Mouse (Mus musculus) intestine, postnatal 0 days (tissue): Measurements from ENCODE around the gene Rbm8a. TPM values are rescaled to one million over a fixed set of nuclear protein-coding genes. Genes with fewer than 3 reads are reported as not detected.

Experiments used
- ATAC-seq: fragments of 200-750 bp; cut with Nextera tagmentation; 2 replicates; pipeline ENCODE4 v1.8.0; 2017; ENCODE audit warnings: mild to moderate bottlenecking, moderate TSS enrichment, moderate library complexity
- H3K27ac ChIP-seq: fragments of 300-500 bp; sonication (generic); 2 replicates; pipeline ENCODE4 v1.5.1; 2014; ENCODE audit warnings: mild to moderate bottlenecking, low read depth, low read length, moderate library complexity
- H3K27me3 ChIP-seq: fragments of 300-500 bp; sonication (generic); replicated peaks from 2 replicates; pipeline ENCODE4 v1.6.1; 2014; ENCODE audit warnings: low read length, mixed read lengths; ENCODE audit not compliant: control insufficient read depth, insufficient read depth
- H3K36me3 ChIP-seq: fragments of 300-500 bp; sonication (generic); 2 replicates; pipeline ENCODE4 v1.6.1; 2014; ENCODE audit warnings: mild to moderate bottlenecking, moderate library complexity; ENCODE audit not compliant: control insufficient read depth, insufficient read depth
- H3K4me1 ChIP-seq: fragments of 300-500 bp; sonication (generic); replicated peaks from 2 replicates; pipeline ENCODE4 v1.6.1; 2014; ENCODE audit warnings: antibody characterized with exemption, low read length, mixed read lengths; ENCODE audit not compliant: control insufficient read depth, insufficient read depth
- H3K4me2 ChIP-seq: fragments of 300-500 bp; sonication (generic); replicated peaks from 2 replicates; pipeline ENCODE4 v1.6.1; 2014; ENCODE audit warnings: low read depth, mild to moderate bottlenecking, moderate library complexity
- H3K4me3 ChIP-seq: fragments of 300-500 bp; sonication (generic); 2 replicates; pipeline ENCODE4 v1.5.1; 2014; ENCODE audit warnings: low read depth, low read length
- H3K9ac ChIP-seq: fragments of 300-500 bp; sonication (generic); 2 replicates; pipeline ENCODE4 v1.6.1; 2014; ENCODE audit warnings: mild to moderate bottlenecking, low read depth, low read length
- H3K9me3 ChIP-seq: fragments of 300-500 bp; sonication (generic); 2 replicates; pipeline ENCODE4 v1.6.1; 2016; ENCODE audit warnings: mixed run types; ENCODE audit not compliant: control insufficient read depth
- CTCF ChIP-seq: sonication (generic); IDR thresholded peaks from 2 replicates; pipeline ENCODE4 v1.5.1; 2016; ENCODE audit warnings: low read depth, mild to moderate bottlenecking, control low read depth, antibody characterized with exemption, moderate library complexity
- WGBS: fragments of 180-500 bp; shearing (Covaris S2); extraction: QIAGEN DNeasy Blood & Tissue Kit; methylation state at CpG from one replicate; pipeline ENCODE4 v1.1.7; 2014; 5-methylcytosine and 5-hydroxymethylcytosine counted together
- polyA plus RNA-seq: library from polyadenylated mRNA; unstranded; fragments of >200 nt; fragmentation: Nextera tagmentation; extraction: Ambion mirVana; gene quantifications from 2 replicates; pipeline ENCODE4 v1.2.1, GENCODE M21; 2015

Gene Rbm8a
- polyA plus RNA-seq, 1 experiment from 2014 or later = 73.8 TPM

DNA sequence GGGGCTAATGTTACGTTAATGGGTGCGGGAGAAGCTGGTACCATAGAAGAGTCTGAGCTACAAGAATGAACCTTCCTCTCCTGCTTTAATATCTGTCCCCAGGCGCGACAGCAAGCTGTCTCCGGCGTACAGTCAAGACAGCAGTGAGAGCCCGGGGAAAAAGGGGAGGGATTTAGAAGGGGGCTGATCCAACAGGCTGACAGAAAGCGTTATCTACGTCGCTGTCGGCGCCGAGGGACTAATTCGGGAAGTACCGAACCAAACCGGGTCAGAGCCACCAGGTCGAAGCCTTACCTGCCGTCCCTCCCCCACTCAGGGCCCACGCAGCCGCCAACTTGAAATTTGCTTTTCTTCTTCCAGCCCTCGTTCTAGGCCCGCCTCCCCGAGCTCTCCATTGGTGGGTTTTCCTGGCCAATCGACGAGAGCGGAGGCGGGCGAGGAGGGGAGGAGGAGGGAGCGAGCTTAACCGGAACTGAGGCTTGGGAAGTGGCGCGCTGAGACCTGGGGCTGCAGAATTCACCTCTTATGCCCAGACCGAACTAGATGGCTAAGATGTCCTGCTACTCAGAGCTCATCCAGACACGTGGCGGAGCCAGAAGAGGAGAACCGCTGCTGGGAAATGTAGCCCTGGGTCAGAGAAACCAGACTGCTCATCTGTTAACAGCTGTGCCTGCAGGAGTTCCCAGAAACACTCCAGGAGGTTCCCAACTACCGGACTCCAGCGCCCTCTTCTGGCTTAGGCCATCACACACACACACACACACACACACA lies 35.8 kb upstream of the Rbm8a start, which contains the start of gene Polr3gl:
TSS of gene Polr3gl (minus strand) at position 392 of the 771 bp plus-strand sequence.
- peak within 1 kb of the TSS; percentile 75 for H3K4me3 ChIP-seq
- ATAC-seq = peak; percentile 91
- no peaks in the 10 kb centered on the region for H3K36me3 ChIP-seq
- under 1% methylated on average over 38 of the region's 38 CpGs for WGBS
- H3K9me3 ChIP-seq = no peaks in the 10 kb centered on the region
- peaks cover 30% of the 10 kb centered on the region for H3K27me3 ChIP-seq
- peak within 1 kb of the TSS; percentile 75 for H3K9ac ChIP-seq
- peaks cover 12% of the 10 kb centered on the region; the same call in 1 of the 2 replicates for H3K4me1 ChIP-seq
- H3K4me2 ChIP-seq = peak within 1 kb of the TSS; percentile 83
- peak; percentile 51 for TF ChIP-seq CTCF
- peak within 1 kb of the TSS; percentile 68 for H3K27ac ChIP-seq

DNA sequence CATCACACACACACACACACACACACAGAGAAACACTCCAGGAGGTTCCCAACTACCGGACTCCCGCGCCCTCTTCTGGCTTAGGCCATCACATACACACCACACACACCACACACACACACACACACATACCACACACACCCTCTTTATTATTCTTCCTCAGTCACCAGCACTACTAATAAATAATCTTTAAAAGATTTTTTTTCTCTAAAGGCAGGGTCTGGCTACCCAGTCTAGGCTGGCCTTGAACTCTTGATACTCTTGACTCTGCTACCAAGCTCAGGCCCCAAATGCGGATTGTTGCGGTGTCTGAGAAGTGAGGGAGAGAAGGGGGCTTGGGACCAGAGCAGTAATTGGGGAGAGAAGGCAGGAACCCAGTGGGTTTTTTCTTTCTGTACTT lies 34.9 kb upstream of the Rbm8a start:
- Histone ChIP-seq H3K4me1 (peaks cover 12% of the 10 kb centered on the region; the same call in 1 of the 2 replicates), H3K9me3 (no peaks in the 10 kb centered on the region), H3K9ac (no peak overlapping the region), H3K27me3 (peaks cover 37% of the 10 kb centered on the region), H3K4me2 (no peak overlapping the region), H3K36me3 (no peaks in the 10 kb centered on the region), H3K4me3 (no peak overlapping the region), H3K27ac (no peak overlapping the region)
- ATAC-seq = no peak
- WGBS = 73% methylated on average over 5 of the region's 5 CpGs
- no peak for TF ChIP-seq CTCF

DNA sequence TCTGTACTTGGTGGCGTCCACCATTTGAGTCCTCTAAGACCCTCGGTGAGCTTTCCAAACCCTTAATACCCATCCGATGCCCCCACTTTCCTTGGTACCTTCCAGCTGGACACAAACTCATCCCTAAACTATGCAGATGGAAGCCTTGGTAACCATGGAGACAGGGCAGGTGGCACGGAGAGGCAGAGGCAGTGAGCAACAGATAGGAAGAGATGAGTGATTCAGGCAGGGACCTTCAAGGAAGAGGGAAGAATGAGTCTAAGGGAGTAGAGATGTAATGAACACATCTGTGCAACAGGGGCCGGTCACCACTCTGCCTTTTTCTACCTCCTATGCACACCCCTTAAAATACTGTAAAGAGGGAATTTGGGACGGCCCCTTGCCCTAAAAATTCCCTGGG lies 34.1 kb upstream of the Rbm8a start:
- no peak for ATAC-seq
- Histone ChIP-seq H3K9ac (no peak overlapping the region), H3K27me3 (peaks cover 42% of the 10 kb centered on the region), H3K4me2 (peak overlapping the region; percentile 71; the same call in 1 of the 2 replicates), H3K27ac (no peak overlapping the region), H3K4me3 (no peak overlapping the region), H3K36me3 (no peaks in the 10 kb centered on the region), H3K4me1 (peaks cover 12% of the 10 kb centered on the region; the same call in 1 of the 2 replicates), H3K9me3 (no peaks in the 10 kb centered on the region)
- WGBS = 27% methylated on average over 6 of the region's 6 CpGs
- no peak for TF ChIP-seq CTCF

DNA sequence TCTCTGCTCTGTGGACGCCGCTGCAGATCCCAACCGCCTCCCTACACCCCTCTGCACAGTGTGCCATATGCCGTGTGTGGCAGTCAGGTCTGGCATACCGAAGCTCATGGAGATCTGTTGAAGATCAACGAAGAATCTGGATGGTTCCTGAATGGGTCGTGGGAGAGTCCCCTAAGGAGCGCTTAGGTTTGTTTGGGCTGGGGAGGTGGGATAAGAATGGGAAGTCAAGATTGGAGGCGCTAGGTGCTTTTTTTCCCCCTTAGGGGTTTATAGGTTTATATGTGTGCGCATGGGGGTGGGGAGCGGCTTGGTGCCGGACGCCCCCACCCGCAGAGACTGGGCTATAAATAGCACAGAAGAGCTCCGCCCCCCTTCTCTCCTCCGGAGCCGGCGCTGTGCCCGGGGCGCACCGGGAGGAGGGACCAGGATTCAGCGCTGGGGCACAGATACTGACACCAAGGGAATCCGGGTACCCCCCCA lies 33.5 kb upstream of the Rbm8a start, which contains the start of gene Ankrd34a:
TSS of gene Ankrd34a (plus strand) at position 409 of the 480 bp plus-strand sequence.
- ATAC-seq = no peak
- H3K9me3 ChIP-seq = no peaks in the 10 kb centered on the region
- peaks cover 12% of the 10 kb centered on the region; the same call in 1 of the 2 replicates for H3K4me1 ChIP-seq
- no peak for TF ChIP-seq CTCF
- H3K9ac ChIP-seq = peak within 1 kb of the TSS; percentile 43
- no peaks in the 10 kb centered on the region for H3K36me3 ChIP-seq
- H3K4me2 ChIP-seq = peak within 1 kb of the TSS; percentile 71
- H3K4me3 ChIP-seq = peak within 1 kb of the TSS; percentile 43
- H3K27me3 ChIP-seq = peaks cover 46% of the 10 kb centered on the region
- WGBS = 1% methylated on average over 21 of the region's 23 CpGs
- H3K27ac ChIP-seq = no peak within 1 kb of the TSS

DNA sequence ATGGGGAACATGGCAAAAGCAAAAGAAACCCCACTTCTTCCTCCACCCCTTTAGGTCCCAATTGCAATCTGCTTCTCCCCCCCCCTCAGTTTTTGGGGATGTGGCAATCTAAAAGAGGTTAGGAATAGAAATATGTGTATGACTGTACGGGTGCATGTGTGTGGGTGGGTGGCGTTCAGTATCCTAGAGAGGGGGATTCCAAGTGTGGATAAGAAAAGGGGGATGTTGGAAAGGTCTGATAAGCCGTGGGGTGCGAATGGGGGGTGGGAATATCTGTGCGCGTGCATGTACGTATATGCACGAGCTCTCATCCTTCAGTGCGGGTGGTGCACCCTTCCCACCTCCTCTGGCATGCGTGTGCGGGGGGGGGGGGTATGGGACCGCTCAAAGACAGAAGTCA lies 32.9 kb upstream of the Rbm8a start:
- no peak for ATAC-seq
- 0 out of 2 replicates have a peak overlapping the region, but pooled peaks have one; percentile 27 for H3K9ac ChIP-seq
- 2% methylated on average over 11 of the region's 12 CpGs for WGBS
- H3K4me2 ChIP-seq = peak overlapping the region; percentile 71
- H3K36me3 ChIP-seq = no peaks in the 10 kb centered on the region
- peaks cover 12% of the 10 kb centered on the region; the same call in 1 of the 2 replicates for H3K4me1 ChIP-seq
- H3K27ac ChIP-seq = no peak overlapping the region
- no peaks in the 10 kb centered on the region for H3K9me3 ChIP-seq
- peaks cover 48% of the 10 kb centered on the region for H3K27me3 ChIP-seq
- H3K4me3 ChIP-seq = peak overlapping the region; percentile 43
- TF ChIP-seq CTCF = no peak

DNA sequence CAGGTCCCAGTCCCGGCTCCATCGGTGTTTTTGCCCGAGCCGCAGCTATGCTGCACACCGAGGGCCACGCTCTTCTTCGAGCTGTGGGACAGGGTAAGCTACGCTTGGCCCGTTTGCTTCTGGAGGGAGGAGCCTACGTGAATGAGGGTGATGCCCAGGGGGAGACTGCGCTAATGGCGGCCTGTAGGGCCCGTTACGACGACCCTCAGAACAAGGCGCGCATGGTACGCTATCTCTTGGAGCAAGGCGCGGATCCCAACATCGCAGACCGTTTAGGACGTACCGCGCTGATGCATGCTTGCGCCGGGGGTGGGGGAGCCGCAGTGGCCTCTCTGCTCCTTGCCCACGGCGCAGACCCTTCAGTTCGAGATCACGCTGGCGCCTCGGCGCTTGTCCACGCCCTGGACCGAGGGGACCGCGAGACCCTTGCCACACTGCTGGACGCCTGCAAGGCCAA lies 32.3 kb upstream of the Rbm8a start:
- WGBS = under 1% methylated on average over 40 of the region's 40 CpGs
- H3K36me3 ChIP-seq = no peaks in the 10 kb centered on the region
- H3K9me3 ChIP-seq = no peaks in the 10 kb centered on the region
- peak overlapping the region; percentile 27 for H3K9ac ChIP-seq
- H3K4me1 ChIP-seq = peaks cover 12% of the 10 kb centered on the region; the same call in 1 of the 2 replicates
- peak overlapping the region; percentile 71 for H3K4me2 ChIP-seq
- H3K4me3 ChIP-seq = peak overlapping the region; percentile 43
- H3K27me3 ChIP-seq = peaks cover 48% of the 10 kb centered on the region
- TF ChIP-seq CTCF = no peak
- no peak for ATAC-seq
- no peak overlapping the region for H3K27ac ChIP-seq
